Mouse (Mus musculus): ENCODE data around the gene Hist1h2bg. TPM values are rescaled to one million over a fixed set of nuclear protein-coding genes. Genes with fewer than 3 reads are reported as not detected.
A peak's percentile ranks its signal among the peaks of the same experiment; 100 is the strongest.

Gene Hist1h2bg
- 0.36 and 0.86 TPM in 2 replicates for polyA plus RNA-seq (2015; fragmentation: Nextera tagmentation; extraction: Ambion mirVana)

DNA sequence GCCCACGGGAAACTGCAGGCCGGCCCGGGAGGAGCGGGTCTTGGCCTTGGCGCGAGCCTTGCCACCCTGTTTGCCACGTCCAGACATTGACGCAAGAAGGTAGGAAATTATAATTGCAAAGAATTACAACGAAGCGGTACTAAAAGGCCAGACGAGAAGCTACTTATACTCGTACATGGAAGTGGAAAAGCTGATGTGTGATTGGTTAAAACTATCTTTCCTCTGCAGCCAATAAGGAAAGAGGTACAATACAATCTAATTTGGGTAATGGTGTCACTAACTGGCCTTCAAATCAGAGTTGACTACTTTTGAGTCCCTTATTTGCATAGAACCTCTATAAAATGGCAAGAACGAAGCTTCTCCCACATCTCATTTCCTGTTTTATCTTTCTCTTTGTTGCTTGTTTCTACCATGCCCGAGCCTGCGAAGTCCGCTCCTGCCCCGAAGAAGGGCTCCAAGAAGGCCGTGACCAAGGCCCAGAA lies at the start of gene Hist1h2bg, which contains the start of gene Hist1h2ae:
Gene Hist1h2bg (plus strand): TSS at position 375 of the 482 bp plus-strand sequence.
Gene Hist1h2ae (minus strand): TSS at position 199 of the 482 bp plus-strand sequence.
- Histone ChIP-seq H3K27me3 (ENCODE audit: control insufficient read depth, insufficient read depth, low read depth, low read length) (no peaks in the 10 kb centered on the region), H3K4me3 (ENCODE audit: low read depth, low read length) (peak within 1 kb of the TSS; percentile 43), H3K4me2 (ENCODE audit: low read length) (peak within 1 kb of the TSS; percentile 73), H3K9ac (ENCODE audit: low read depth, low read length) (peak within 1 kb of the TSS; percentile 60), H3K27ac (ENCODE audit: low read length) (peak within 1 kb of the TSS; percentile 93), H3K4me1 (ENCODE audit: control insufficient read depth, insufficient read depth, low read length) (peaks cover 23% of the 10 kb centered on the region), H3K9me3 (replicated peaks; ENCODE audit: control insufficient read depth, low read length, poor library complexity, severe bottlenecking) (no peaks in the 10 kb centered on the region), H3K36me3 (ENCODE audit: control insufficient read depth, insufficient read depth, low read length) (no peaks in the 10 kb centered on the region)
- ATAC-seq, result peak; percentile 93
- 0% methylated on average over 18 of the region's 18 CpGs for WGBS

DNA sequence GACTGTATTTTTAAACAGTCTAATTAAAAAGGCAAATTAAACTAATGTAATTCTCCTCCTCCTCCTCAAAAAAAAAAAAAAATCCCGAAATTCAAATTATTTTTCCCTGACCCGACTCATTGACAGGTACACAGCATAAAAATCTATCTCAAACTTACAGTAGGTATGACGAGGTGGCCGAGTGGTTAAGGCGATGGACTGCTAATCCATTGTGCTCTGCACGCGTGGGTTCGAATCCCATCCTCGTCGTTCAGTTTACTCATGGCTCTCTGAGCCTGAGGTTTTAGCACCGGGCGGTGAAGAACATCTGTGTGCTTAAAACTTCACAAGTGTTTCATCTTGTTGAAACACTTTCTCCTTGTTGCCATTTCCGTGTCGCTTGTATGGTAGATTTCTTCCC lies 49.5 kb upstream of the Hist1h2bg start:
- H3K36me3 ChIP-seq (ENCODE audit: control insufficient read depth, insufficient read depth, low read length), result no peaks in the 10 kb centered on the region
- no peak overlapping the region for H3K9ac ChIP-seq (ENCODE audit: low read depth, low read length)
- peaks cover 12% of the 10 kb centered on the region; the same call in 1 of the 2 replicates for H3K4me1 ChIP-seq (ENCODE audit: control insufficient read depth, insufficient read depth, low read length)
- H3K27me3 ChIP-seq (ENCODE audit: control insufficient read depth, insufficient read depth, low read depth, low read length), result no peaks in the 10 kb centered on the region
- H3K4me2 ChIP-seq (ENCODE audit: low read length), result peak overlapping the region; percentile 34
- ATAC-seq, result no peak
- no peak overlapping the region for H3K27ac ChIP-seq (ENCODE audit: low read length)
- H3K9me3 ChIP-seq (replicated peaks; ENCODE audit: control insufficient read depth, low read length, poor library complexity, severe bottlenecking), result no peaks in the 10 kb centered on the region
- H3K4me3 ChIP-seq (ENCODE audit: low read depth, low read length), result peak overlapping the region; percentile 7; the same call in 1 of the 2 replicates
- under 1% methylated on average over 14 of the region's 14 CpGs for WGBS

DNA sequence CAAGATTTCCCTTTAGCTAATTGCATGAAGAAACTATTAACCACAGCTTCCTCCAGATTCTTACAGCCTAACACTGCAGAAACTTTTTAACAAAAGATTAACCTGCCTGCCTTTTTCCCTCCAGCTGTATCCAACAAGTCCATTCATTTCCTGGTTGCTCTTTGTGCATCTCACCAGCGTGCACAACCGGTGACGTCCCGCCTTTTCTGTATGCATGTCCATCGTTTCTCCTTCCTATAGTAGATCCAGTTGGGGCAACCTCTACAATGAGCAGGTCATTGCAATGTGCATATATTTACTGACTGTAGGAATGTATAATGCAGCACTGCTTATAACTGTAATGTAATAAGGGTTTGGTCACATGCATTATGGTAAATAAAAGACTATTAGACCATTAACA lies 47.2 kb upstream of the Hist1h2bg start:
- no peaks in the 10 kb centered on the region for H3K36me3 ChIP-seq (ENCODE audit: control insufficient read depth, insufficient read depth, low read length)
- WGBS, result 55% methylated on average over 5 of the region's 5 CpGs
- H3K4me2 ChIP-seq (ENCODE audit: low read length), result no peak overlapping the region
- H3K4me3 ChIP-seq (ENCODE audit: low read depth, low read length), result no peak overlapping the region
- no peak overlapping the region for H3K27ac ChIP-seq (ENCODE audit: low read length)
- peaks cover 13% of the 10 kb centered on the region for H3K4me1 ChIP-seq (ENCODE audit: control insufficient read depth, insufficient read depth, low read length)
- H3K9me3 ChIP-seq (replicated peaks; ENCODE audit: control insufficient read depth, low read length, poor library complexity, severe bottlenecking), result no peaks in the 10 kb centered on the region
- H3K27me3 ChIP-seq (ENCODE audit: control insufficient read depth, insufficient read depth, low read depth, low read length), result no peaks in the 10 kb centered on the region
- H3K9ac ChIP-seq (ENCODE audit: low read depth, low read length), result no peak overlapping the region
- no peak for ATAC-seq

DNA sequence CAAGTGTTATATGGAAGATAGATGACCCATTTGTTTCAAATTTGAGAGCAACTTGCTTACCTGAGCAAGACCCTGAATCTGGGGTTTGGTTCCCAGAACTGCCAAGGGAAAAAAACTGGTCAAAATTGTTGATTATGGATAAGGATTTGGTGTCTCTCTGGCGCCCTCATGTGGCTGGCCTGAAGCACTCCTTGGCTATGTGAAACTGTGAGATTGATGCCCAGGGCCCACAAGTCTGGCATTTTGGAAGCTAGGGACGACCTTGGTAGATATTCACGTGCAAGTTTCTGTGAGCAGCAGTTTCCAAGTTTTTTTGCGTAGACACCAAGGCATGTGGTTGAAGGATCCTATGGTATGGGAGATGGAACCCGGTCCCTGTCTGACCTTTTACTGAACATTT lies 46.5 kb upstream of the Hist1h2bg start:
- H3K4me2 ChIP-seq (ENCODE audit: low read length), result peak overlapping the region; percentile 10; the same call in 1 of the 2 replicates
- ATAC-seq, result no peak; the same call in 1 of the 2 replicates

DNA sequence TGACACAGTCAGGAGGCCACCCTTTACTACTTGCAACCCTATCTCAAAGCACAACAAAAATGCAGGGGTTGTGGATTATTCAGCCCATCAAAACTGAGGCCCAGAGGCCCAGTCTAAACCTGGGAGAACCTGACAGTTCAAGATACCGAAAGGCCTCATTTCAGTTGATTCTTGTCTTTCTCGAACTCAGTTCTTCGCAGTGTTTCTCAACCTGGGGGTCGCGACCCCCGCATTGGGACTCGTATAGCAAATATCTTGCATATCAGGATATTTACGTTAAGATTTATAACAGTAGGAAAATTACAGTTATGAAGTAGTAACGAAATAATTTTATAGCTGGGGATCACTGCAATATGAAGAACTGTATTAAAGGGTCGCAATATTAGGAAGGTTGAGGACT lies 45.3 kb upstream of the Hist1h2bg start:
- no peaks in the 10 kb centered on the region for H3K36me3 ChIP-seq (ENCODE audit: control insufficient read depth, insufficient read depth, low read length)
- H3K4me2 ChIP-seq (ENCODE audit: low read length), result peak overlapping the region; percentile 60
- H3K27ac ChIP-seq (ENCODE audit: low read length), result no peak overlapping the region
- peak overlapping the region; percentile 35 for H3K4me3 ChIP-seq (ENCODE audit: low read depth, low read length)
- H3K9me3 ChIP-seq (replicated peaks; ENCODE audit: control insufficient read depth, low read length, poor library complexity, severe bottlenecking), result no peaks in the 10 kb centered on the region
- 3% methylated on average over 10 of the region's 10 CpGs for WGBS
- no peak overlapping the region for H3K9ac ChIP-seq (ENCODE audit: low read depth, low read length)
- no peak for ATAC-seq
- peaks cover 15% of the 10 kb centered on the region for H3K4me1 ChIP-seq (ENCODE audit: control insufficient read depth, insufficient read depth, low read length)
- H3K27me3 ChIP-seq (ENCODE audit: control insufficient read depth, insufficient read depth, low read depth, low read length), result no peaks in the 10 kb centered on the region

More for the DNA sequence above, 46.5 kb upstream of the Hist1h2bg start:
- no peak overlapping the region; the same call in 1 of the 2 replicates for H3K4me3 ChIP-seq (ENCODE audit: low read depth, low read length)
- H3K9me3 ChIP-seq (replicated peaks; ENCODE audit: control insufficient read depth, low read length, poor library complexity, severe bottlenecking), result no peaks in the 10 kb centered on the region
- no peaks in the 10 kb centered on the region for H3K36me3 ChIP-seq (ENCODE audit: control insufficient read depth, insufficient read depth, low read length)
- no peak overlapping the region for H3K27ac ChIP-seq (ENCODE audit: low read length)
- H3K9ac ChIP-seq (ENCODE audit: low read depth, low read length), result no peak overlapping the region
- WGBS, result 10% methylated on average over 5 of the region's 5 CpGs
- H3K27me3 ChIP-seq (ENCODE audit: control insufficient read depth, insufficient read depth, low read depth, low read length), result no peaks in the 10 kb centered on the region
- peaks cover 11% of the 10 kb centered on the region for H3K4me1 ChIP-seq (ENCODE audit: control insufficient read depth, insufficient read depth, low read length)

DNA sequence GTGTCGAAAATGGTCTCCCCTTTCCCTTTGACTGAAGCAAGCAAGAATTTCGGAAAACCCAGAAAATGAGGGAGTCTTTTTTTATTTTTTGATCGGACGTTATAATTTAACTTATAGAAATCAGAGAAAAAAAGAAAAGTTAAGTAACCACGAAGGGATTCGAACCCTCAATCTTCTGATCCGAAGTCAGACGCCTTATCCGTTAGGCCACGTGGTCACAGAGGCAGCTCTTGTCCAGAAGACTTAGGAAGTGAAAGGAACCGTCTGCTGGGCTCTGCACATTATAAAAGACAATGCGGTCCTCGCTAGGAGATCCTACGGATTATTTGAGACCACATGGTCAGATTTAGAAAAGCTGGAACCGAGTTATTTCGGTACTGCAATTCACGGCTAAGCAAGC lies 44.9 kb upstream of the Hist1h2bg start:
- Histone ChIP-seq H3K4me1 (ENCODE audit: control insufficient read depth, insufficient read depth, low read length) (peaks cover 15% of the 10 kb centered on the region), H3K36me3 (ENCODE audit: control insufficient read depth, insufficient read depth, low read length) (no peaks in the 10 kb centered on the region), H3K27me3 (ENCODE audit: control insufficient read depth, insufficient read depth, low read depth, low read length) (no peaks in the 10 kb centered on the region), H3K9ac (ENCODE audit: low read depth, low read length) (peak overlapping the region; percentile 40; the same call in 1 of the 2 replicates), H3K9me3 (replicated peaks; ENCODE audit: control insufficient read depth, low read length, poor library complexity, severe bottlenecking) (no peaks in the 10 kb centered on the region), H3K4me2 (ENCODE audit: low read length) (peak overlapping the region; percentile 60), H3K27ac (ENCODE audit: low read length) (peak overlapping the region; percentile 28; the same call in 1 of the 2 replicates), H3K4me3 (ENCODE audit: low read depth, low read length) (peak overlapping the region; percentile 35)
- under 1% methylated on average over 17 of the region's 17 CpGs for WGBS
- ATAC-seq, result peak; percentile 52; the same call in 1 of the 2 replicates

DNA sequence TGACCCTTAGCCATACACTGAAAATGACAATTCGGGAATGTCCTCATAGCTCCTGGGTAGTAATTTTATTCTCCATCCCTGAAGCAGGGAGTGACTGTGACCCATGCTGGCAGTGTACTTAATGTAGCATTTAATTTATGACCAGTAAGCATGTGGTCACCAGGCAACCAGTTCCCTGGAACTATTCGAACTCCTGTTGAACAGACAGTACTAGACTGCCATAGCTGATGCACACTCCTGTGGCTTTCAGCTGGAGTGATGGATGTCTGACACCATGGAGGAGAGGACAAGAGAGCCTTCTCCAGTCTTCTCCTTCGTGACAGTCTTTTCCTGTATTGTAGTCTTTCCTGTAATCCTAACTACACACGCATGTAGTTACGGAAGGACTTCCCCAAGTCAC lies 42.2 kb upstream of the Hist1h2bg start:
- no peak overlapping the region for H3K27ac ChIP-seq (ENCODE audit: low read length)
- H3K4me1 ChIP-seq (ENCODE audit: control insufficient read depth, insufficient read depth, low read length), result peaks cover 27% of the 10 kb centered on the region
- H3K4me2 ChIP-seq (ENCODE audit: low read length), result no peak overlapping the region
- H3K9me3 ChIP-seq (replicated peaks; ENCODE audit: control insufficient read depth, low read length, poor library complexity, severe bottlenecking), result no peaks in the 10 kb centered on the region
- H3K4me3 ChIP-seq (ENCODE audit: low read depth, low read length), result no peak overlapping the region
- H3K9ac ChIP-seq (ENCODE audit: low read depth, low read length), result no peak overlapping the region
- ATAC-seq, result no peak
- H3K36me3 ChIP-seq (ENCODE audit: control insufficient read depth, insufficient read depth, low read length), result no peaks in the 10 kb centered on the region
- 77% methylated on average over 5 of the region's 5 CpGs for WGBS
- H3K27me3 ChIP-seq (ENCODE audit: control insufficient read depth, insufficient read depth, low read depth, low read length), result no peaks in the 10 kb centered on the region

DNA sequence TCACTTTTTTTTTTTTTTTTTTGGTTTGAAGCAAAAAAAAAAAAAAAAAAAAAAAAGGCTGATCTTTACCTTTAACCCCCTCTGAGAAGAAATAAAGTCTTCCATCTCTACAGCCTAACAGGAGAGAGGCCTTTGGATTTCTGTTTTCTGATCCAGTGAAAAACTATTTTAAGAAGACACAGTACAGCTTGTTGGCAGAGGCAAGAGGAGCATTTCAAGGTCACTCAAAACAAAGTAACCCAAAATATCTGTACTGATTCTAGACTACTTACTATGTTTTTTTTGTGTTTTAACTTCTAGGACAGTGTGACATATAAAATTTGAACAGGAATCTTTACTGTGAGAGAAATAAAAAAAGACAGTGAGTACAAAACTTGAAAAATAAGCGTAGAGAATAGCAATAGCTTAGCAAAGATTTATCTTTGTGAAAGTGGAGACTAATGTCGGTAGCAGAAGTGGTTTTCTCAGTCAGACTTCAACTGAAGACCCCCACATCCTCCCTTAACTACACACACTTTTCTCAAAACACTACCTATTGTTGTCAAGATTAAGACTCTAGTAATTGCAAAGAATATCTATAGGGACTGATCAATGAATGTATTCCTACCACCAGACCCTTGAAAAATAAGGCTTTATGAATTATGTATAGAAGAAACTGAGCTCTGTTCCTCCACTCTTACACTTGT lies 41.6 kb upstream of the Hist1h2bg start:
- Histone ChIP-seq H3K27ac (ENCODE audit: low read length) (peak overlapping the region; percentile 97), H3K4me2 (ENCODE audit: low read length) (peak overlapping the region; percentile 71), H3K4me3 (ENCODE audit: low read depth, low read length) (peak overlapping the region; percentile 60), H3K9me3 (replicated peaks; ENCODE audit: control insufficient read depth, low read length, poor library complexity, severe bottlenecking) (no peaks in the 10 kb centered on the region), H3K36me3 (ENCODE audit: control insufficient read depth, insufficient read depth, low read length) (no peaks in the 10 kb centered on the region), H3K27me3 (ENCODE audit: control insufficient read depth, insufficient read depth, low read depth, low read length) (no peaks in the 10 kb centered on the region), H3K9ac (ENCODE audit: low read depth, low read length) (peak overlapping the region; percentile 77; the same call in 1 of the 2 replicates), H3K4me1 (ENCODE audit: control insufficient read depth, insufficient read depth, low read length) (peaks cover 33% of the 10 kb centered on the region)
- 30% methylated on average over 2 of the region's 2 CpGs for WGBS
- ATAC-seq, result no peak
